Mouse (Mus musculus) CD4-positive, CD25-positive, alpha-beta regulatory T cell, adult 9 weeks (primary cell): Measurements from ENCODE around the gene AU040320. TPM values are rescaled to one million over a fixed set of nuclear protein-coding genes. Genes with fewer than 3 reads are reported as not detected.

Source experiments
- polyA plus RNA-seq: library from polyadenylated mRNA; unstranded; fragments of 100-300 nt; shearing (Covaris generic); gene quantifications from one replicate; pipeline ENCODE4 v1.2.1, GENCODE M21; 2017

AU040320 gene
- polyA plus RNA-seq, result 58.6 TPM

DNA sequence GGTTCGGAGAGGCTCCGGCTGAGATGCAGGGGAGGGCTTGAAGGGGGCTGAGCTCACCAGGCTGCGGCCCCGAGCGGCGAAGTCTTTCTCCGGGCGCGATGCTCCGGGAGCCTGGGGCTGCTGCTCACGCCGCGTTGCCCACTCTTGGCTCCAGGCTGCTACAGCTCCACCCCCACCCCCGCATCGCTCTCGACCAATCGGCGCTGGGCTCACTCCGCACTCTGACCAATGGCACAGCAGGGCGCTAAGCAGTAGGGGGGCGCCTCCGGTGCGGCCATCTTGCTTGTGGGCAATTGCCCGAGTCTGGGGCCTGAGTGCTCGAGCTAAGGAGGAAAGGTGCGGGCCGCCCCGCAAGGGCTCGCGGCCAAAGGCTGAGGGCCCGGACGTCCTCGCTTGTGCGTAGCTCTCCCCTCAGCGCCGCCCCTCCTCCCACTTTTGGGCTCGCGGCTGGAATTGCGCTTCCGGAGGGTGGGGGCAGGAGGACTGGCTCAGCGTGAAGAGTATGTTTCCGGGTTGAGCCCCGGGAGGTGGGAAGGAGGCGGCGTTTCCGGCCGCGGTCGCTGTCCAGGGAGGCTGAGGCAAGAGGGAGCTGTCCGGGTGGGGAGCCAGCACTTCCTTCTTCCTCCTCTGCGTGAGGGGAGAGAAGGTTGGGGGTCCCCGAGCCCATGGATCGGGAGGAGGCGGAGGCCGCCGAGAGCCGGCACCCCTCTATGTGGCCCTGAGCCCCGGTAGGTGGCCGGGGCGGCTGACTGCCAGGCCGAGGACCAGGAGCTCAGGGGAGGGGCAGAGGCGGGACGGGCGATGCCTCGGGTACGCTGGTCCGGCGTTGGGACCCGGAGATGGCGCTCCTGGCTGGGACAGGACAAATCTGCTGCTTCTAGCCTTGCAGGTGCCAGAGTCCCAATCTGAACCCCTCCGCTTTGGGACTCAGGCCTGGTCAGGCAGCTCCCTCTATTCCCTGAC is at the start of gene AU040320, which contains the start of gene Ncdn:
Gene AU040320, plus strand, starts transcription at position 277 of the 963 bp plus-strand sequence.
Gene Ncdn, minus strand, starts transcription at position 171 of the 963 bp plus-strand sequence.

DNA sequence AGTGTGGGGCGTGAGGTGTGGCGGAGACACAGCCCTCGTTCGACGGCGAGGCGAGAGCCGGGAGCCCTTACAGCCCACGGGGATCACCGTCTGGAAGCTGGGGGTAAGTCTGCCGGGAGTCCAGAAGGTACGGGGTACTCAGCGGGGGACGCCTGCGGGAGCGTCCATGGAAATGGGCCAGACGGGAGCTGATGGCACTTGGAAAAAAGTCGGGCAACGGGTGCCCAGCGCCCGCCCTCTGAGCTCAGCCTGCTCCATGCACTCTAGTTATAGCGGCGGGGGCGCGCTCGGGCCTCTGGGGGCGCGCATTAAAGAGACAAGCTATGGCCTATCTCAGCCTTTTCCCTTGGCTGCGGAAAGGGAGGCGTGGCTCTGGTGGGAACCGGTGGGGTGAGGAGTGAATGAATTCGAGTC is 17.3 kb upstream of the AU040320 start, which contains the start of gene Tfap2e:
Gene Tfap2e, minus strand, starts transcription at position 240 of the 414 bp plus-strand sequence.

Other genes starting within 250 kb of the AU040320 start
- not detected for gene Ago4, start 220.1 kb upstream of the AU040320 start, polyA plus RNA-seq
- gene Clspn, start 196.6 kb upstream of the AU040320 start, polyA plus RNA-seq, result 2.3 TPM
- 0.22 TPM for gene 5730409E04Rik, start 143.7 kb upstream of the AU040320 start, polyA plus RNA-seq
- gene Psmb2, start 75.9 kb upstream of the AU040320 start, polyA plus RNA-seq, result 347 TPM
- gene Tfap2e, start 17.3 kb upstream of the AU040320 start, polyA plus RNA-seq, result not detected
- 61.2 TPM for gene Ncdn, start 106 bp upstream of the AU040320 start, polyA plus RNA-seq
- gene Zmym4, start 214.6 kb downstream of the AU040320 start, polyA plus RNA-seq, result 21.2 TPM